Mouse (Mus musculus) liver, embryonic 14.5 days (tissue): ENCODE measurements around the gene Gm39566. TPM values are rescaled to one million over a fixed set of nuclear protein-coding genes. Genes with fewer than 3 reads are reported as not detected.

ENCODE experiments used
- ATAC-seq: fragments of 200-750 bp; cut with Nextera tagmentation; 2 replicates; pipeline ENCODE4 v1.8.0; 2017; ENCODE audit warnings: moderate number of reproducible peaks, mild to moderate bottlenecking, moderate library complexity; ENCODE audit not compliant: insufficient read depth
- DNase-seq, 3 experiments: peaks; one replicate each; pipeline ENCODE4 v3.0.0-alpha.2; 2012 to 2013; ENCODE audit warnings: low read depth in 3 of 3, low spot score in 3 of 3
- H3K27ac ChIP-seq: fragments of 300-500 bp; sonication (generic); 2 replicates; pipeline ENCODE4 v1.5.1; 2014; ENCODE audit warnings: moderate library complexity, mild to moderate bottlenecking, control low read depth, inconsistent platforms
- H3K27me3 ChIP-seq: fragments of 300-500 bp; sonication (generic); 2 replicates; pipeline ENCODE4 v1.6.1; 2014; ENCODE audit warnings: mild to moderate bottlenecking, low read length, moderate library complexity; ENCODE audit not compliant: control insufficient read depth, insufficient read depth
- H3K36me3 ChIP-seq: fragments of 300-500 bp; sonication (generic); replicated peaks from 2 replicates; pipeline ENCODE4 v1.6.1; 2014; ENCODE audit warnings: low read depth; ENCODE audit not compliant: control insufficient read depth, insufficient read depth
- H3K4me1 ChIP-seq, 2 experiments: fragments of 200-500 bp in 1 of 2; fragments of 300-500 bp in 1 of 2; sonication (generic) in 1 of 2; replicated peaks; 2 replicates each; pipeline ENCODE4 v1.6.1; 2012 to 2014; ENCODE audit warnings: antibody characterized with exemption in 1 of 2, inconsistent platforms in 1 of 2, low read length in 1 of 2; ENCODE audit not compliant: control insufficient read depth in 2 of 2, insufficient read depth in 2 of 2
- H3K4me2 ChIP-seq: fragments of 300-500 bp; sonication (generic); 2 replicates; pipeline ENCODE4 v1.6.1; 2014; ENCODE audit warnings: low read depth, mild to moderate bottlenecking, control low read depth, moderate library complexity
- H3K4me3 ChIP-seq, 2 experiments: fragments of 200-500 bp in 1 of 2; fragments of 300-500 bp in 1 of 2; sonication (generic) in 1 of 2; 2 replicates each; pipeline ENCODE4 v1.5.1; 2012 to 2014; ENCODE audit warnings: low read depth in 2 of 2, low read length in 2 of 2, mild to moderate bottlenecking in 2 of 2, control low read depth in 1 of 2, inconsistent platforms in 1 of 2, moderate library complexity in 1 of 2; ENCODE audit not compliant: insufficient read depth in 1 of 2
- H3K9ac ChIP-seq: fragments of 300-500 bp; sonication (generic); replicated peaks from 2 replicates; pipeline ENCODE4 v1.6.1; 2014; ENCODE audit warnings: mild to moderate bottlenecking, control low read depth, moderate library complexity
- H3K9me3 ChIP-seq: fragments of 300-500 bp; sonication (generic); 2 replicates; pipeline ENCODE4 v1.6.1; 2016; ENCODE audit warnings: low read length, mixed read lengths; ENCODE audit not compliant: control insufficient read depth
- CTCF ChIP-seq: IDR thresholded peaks from 2 replicates; pipeline ENCODE4 v1.5.1; 2016; ENCODE audit warnings: antibody characterized with exemption, low read depth, control low read depth
- EP300 ChIP-seq: IDR thresholded peaks from 2 replicates; pipeline ENCODE4 v1.6.1; 2016; ENCODE audit warnings: antibody characterized with exemption, low read depth
- WGBS: fragments of 180-500 bp; shearing (Covaris S2); extraction: QIAGEN DNeasy Blood & Tissue Kit; methylation state at CpG from one replicate; pipeline ENCODE4 v1.1.7; 2014; ENCODE audit not compliant: insufficient replicate concordance; 5-methylcytosine and 5-hydroxymethylcytosine counted together
- polyA plus RNA-seq, 2 experiments: library from polyadenylated mRNA; depleted of rRNA in 1 of 2; stranded (reverse) in 1 of 2; unstranded in 1 of 2; fragments of >200 nt; fragmentation: Nextera tagmentation in 1 of 2; extraction: Ambion mirVana in 1 of 2; gene quantifications; 2 replicates each; pipeline versions ENCODE4 v1.2.1 to v1.2.3; 2012 to 2014

Gene Gm39566
- polyA plus RNA-seq, 2 experiments: not detected

DNA sequence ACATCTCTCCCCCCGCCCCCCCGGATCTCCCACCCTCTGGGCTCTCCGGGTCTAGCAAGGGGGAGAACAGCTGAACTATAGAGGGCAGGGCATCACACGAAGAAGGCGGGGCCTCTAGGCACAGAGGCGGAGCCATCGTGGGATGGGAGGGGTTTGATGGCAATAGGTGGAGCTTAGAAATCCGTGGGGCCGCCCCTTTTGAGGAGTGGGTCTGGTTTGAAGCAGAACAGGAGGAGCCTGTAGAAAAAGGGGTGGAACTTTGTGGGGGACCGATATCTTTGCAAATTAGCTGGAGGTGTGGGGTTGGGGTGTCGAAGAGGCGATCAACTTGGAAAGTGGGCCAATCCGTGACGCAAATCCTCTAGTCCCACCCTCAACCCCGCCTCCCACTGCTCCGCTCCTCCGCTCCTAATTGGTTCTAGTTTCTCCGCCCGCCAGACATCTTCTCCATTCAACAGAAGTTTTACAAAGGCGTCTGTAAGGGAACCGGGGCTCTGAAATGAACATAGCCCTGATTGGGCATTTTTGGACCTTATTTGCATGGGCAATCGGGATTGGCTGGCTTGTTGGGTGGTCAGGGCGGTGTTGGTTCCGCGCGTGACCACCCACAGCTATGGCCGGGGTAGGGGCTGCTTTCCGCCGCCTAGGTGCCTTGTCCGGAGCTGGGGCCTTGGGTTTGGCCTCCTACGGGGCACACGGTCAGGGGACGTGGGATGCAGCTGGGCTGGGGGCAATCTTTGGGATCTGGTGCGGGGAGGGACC, 23.0 kb upstream of the Gm39566 start, which contains the start of gene Tmem256:
Gene Tmem256 (plus strand): TSS at position 563 of the 762 bp plus-strand sequence.
- Histone ChIP-seq H3K36me3 (no peaks in the 10 kb centered on the region), H3K27me3 (peaks cover 42% of the 10 kb centered on the region), H3K4me2 (peak within 1 kb of the TSS; percentile 94), H3K4me1 (peaks cover 19 to 23% of the 10 kb centered on the region in 2 experiments), H3K9me3 (no peaks in the 10 kb centered on the region), H3K27ac (peak within 1 kb of the TSS; percentile 76), H3K4me3 (peak within 1 kb of the TSS; percentile 67 to 88), H3K9ac (peak within 1 kb of the TSS; percentile 81)
- TF ChIP-seq EP300 (peak; percentile 55; the same call in 1 of the 2 replicates), CTCF (no peak; the same call in 1 of the 2 replicates)
- WGBS: under 1% methylated on average over 34 of the region's 34 CpGs
- ATAC-seq (peak; percentile 90), DNase-seq (peak; percentile 96 to 97 (median 97))

DNA sequence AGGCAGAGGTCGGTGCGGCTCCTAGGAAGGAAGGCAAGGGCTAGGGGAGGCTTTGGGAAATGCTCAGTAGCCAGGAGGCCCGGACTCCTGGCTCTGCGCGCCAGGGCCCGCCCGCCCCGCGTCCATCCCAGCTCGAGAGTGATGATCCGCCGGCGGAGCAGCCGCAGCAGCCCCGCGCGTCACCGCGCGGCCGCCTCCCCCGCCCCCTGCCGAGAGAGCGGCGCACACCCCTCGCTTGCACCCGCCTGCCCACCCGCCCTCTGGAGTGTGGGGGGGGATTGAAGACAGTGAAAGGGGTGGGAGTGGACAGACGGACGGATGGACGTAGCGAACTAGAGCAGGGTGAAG, 22.5 kb upstream of the Gm39566 start, which contains the start of gene Nlgn2:
Gene Nlgn2 (minus strand): TSS at position 181 of the 348 bp plus-strand sequence.
- Histone ChIP-seq H3K9ac (peak within 1 kb of the TSS; percentile 81), H3K4me1 (peaks cover 14 to 23% of the 10 kb centered on the region in 2 experiments), H3K36me3 (no peaks in the 10 kb centered on the region), H3K9me3 (no peaks in the 10 kb centered on the region), H3K4me2 (peak within 1 kb of the TSS; percentile 94), H3K27ac (peak within 1 kb of the TSS; percentile 76), H3K27me3 (peaks cover 44% of the 10 kb centered on the region), H3K4me3 (peak within 1 kb of the TSS; percentile 67 to 88)
- ATAC-seq (peak; percentile 39), DNase-seq (no peak)
- no peak for TF ChIP-seq EP300
- TF ChIP-seq CTCF: no peak
- under 1% methylated on average over 32 of the region's 32 CpGs for WGBS

DNA sequence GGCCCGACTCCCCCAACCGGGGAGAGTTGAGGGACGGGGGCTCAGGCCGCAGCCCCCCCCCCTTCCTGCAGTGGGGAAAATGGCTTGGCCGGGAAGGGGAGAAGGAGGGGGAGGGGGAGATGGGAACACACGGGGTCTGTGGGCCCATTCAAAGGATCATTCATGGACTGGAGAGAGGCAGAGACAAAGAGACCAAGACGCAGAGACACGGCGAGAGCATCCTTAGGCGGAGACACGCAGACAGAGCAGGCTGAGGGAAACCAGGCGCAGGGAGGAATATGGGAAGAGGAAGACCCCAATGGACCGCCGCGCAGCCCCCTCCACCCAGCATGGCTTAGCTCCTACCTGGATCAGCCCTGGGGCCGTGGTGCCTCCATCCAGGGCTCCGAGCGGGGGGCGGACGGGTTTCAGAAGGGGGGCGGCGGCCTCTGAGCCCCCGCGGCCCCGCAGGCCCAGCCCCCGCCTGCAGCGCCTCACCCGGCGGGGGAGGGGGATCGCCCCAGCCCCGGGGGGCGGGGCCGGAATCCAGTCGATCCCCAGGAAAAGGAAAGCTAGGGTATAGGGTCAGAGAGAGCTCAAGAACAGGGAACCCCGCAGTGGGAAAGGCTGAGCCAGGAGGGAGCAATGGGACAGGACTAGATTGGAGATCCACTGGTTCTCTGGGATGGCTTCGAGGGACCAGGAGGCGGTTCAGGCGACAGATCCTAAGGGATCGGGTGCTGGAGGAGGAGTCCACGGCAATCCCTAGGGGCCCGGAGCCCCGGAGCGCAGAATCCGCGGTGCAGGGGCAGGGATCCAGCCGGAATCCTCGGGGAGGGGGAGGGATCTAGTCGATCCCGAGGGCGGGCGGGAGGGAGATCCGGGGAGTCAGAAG, 21.8 kb upstream of the Gm39566 start:
- H3K9ac ChIP-seq: peak overlapping the region; percentile 39
- no peak overlapping the region for H3K27ac ChIP-seq
- H3K9me3 ChIP-seq: no peaks in the 10 kb centered on the region
- WGBS: 3% methylated on average over 50 of the region's 52 CpGs
- DNase-seq (no peak), ATAC-seq (no peak)
- H3K36me3 ChIP-seq: no peaks in the 10 kb centered on the region
- peaks cover 14 to 23% of the 10 kb centered on the region in 2 experiments for H3K4me1 ChIP-seq
- peak overlapping the region; percentile 94 for H3K4me2 ChIP-seq
- TF ChIP-seq EP300 (no peak), CTCF (no peak)
- peaks cover 44% of the 10 kb centered on the region for H3K27me3 ChIP-seq
- peak overlapping the region; percentile 67 to 88 for H3K4me3 ChIP-seq

DNA sequence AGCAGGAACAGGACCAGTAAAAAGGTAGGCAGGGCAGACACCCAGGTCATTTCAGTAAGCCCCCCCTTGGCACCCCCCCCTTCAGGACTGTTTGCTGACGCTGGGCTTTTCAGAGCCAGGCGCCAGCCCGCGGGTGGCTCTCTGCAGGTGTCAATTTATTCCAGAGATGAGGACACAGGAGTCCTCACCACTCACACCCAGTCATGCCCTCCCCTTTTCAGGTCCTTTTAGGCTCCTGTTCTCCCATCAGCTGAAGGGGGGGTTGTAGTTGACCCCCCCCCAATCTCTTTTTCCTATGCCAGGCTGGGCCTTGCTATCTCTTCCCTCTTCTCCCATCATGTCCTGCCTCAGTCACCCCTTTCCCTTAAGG, 20.9 kb upstream of the Gm39566 start:
- Histone ChIP-seq H3K4me2 (no peak overlapping the region), H3K9me3 (no peaks in the 10 kb centered on the region), H3K36me3 (no peaks in the 10 kb centered on the region), H3K27me3 (peaks cover 44% of the 10 kb centered on the region), H3K4me1 (peaks cover 14 to 25% of the 10 kb centered on the region in 2 experiments), H3K9ac (no peak overlapping the region), H3K4me3 (no peak overlapping the region), H3K27ac (no peak overlapping the region)
- TF ChIP-seq CTCF (no peak), EP300 (no peak)
- ATAC-seq (no peak), DNase-seq (no peak)
- 19% methylated on average over 4 of the region's 4 CpGs for WGBS
